Mouse (Mus musculus) urinary bladder, adult 18-20 months (tissue): Measurements from ENCODE around the gene Cdc42ep2.

Experiments used
- DNase-seq, 2 experiments: peaks; one replicate each; pipeline ENCODE4 v3.0.0; 2022; ENCODE audit warnings: low spot score in 2 of 2, mixed read lengths in 2 of 2

Cdc42ep2 gene

DNA sequence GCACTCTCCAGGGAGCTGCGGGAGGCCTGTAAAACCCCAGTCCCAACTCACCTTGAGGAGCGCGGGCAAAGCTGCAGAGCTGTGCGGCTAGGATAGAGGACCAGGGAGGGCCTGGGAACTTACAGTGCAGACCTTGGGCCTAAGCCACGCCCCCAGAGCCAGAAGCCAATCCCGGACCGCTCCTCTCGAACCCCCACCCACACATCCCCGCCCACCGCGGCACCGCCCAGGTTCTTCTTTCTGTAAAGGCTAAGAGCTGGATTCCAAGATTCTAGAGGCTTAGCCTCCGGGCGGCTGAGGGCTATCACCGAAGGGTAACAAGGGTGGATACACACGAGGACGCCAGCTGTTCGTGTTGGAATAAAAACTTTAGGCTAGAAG is at the start of gene Cdc42ep2:
Gene Cdc42ep2, minus strand, starts transcription at position 104 of the 381 bp plus-strand sequence.
- peak; percentile 93 to 95 for DNase-seq

DNA sequence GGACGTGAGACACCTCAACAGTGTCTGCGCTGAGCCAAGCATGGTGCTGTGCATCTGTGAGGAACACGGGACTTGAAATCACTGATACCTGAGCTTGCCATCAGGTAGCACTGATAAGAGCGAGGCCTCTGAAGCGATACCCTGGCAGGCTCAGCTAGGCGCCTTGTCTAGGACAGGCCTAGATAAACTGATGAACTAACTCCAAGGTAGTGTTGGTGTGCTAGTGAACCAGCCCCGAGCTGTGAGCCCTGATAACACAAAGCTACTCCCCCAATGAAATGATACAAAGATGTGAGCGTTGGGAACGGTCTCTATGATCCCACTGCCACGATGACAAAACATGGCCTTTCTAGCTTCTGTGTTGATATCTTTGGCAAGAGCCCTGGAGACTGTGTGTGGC is 43.0 kb upstream of the Cdc42ep2 start:
- DNase-seq, result no peak

DNA sequence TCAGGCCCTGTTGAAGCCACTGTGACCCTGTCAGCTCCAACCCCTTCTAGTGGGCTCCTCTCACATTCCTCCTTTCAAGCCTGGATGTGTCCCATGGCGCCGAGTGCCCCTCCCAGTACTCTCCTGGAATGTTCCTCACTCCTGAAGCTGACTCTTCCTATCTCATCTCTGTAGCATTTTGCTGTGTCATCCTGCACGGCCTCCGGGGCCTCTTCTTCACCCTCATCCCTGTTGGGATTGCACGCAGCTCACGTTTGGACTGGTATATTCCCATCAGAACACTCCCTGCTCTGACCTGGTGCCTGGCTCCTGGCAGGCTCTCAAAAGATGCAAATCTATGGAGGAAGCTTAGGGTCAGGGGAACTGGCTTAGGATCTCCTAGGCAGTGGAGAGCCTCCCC is 42.2 kb upstream of the Cdc42ep2 start:
- peak in 1 of 2 experiments; percentile 33 for DNase-seq

DNA sequence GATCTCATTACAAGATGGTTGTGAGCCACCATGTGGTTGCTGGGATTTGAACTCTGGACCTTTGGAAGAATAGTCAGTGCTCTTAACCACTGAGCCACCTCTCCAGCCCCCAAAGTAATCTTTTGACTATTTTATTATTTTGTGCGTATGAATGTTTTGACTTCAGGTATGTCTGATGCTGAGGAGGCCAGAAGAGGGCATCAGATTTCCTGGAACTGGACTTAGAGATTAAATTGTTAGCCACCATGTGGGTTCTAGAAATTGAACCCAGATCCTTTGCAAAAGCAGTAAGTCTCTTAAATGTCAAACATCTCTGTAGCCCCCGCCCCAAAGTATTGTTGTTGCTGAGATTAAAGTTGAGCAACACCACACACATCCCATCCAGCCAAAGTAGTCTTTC is 41.3 kb upstream of the Cdc42ep2 start:
- DNase-seq, result no peak

DNA sequence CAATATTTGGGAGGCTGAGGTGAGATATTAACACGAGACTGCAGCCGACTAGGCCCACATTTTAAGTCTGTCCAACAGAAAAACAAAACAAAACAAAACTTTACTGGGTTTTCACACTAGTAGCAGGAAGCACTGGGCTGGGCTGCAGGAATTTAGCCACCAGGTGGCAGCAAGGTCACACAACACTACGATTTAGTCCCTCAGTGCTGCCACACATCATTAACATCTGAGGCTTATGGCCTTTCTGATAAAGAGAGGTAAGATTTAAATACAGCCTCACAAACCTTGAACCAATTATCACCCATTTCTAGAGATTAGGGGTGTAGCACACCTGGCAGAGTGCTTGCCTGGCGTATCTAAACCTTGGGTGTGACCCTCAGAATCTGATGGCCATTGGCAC is 40.7 kb upstream of the Cdc42ep2 start:
- peak; percentile 50 to 65 for DNase-seq

DNA sequence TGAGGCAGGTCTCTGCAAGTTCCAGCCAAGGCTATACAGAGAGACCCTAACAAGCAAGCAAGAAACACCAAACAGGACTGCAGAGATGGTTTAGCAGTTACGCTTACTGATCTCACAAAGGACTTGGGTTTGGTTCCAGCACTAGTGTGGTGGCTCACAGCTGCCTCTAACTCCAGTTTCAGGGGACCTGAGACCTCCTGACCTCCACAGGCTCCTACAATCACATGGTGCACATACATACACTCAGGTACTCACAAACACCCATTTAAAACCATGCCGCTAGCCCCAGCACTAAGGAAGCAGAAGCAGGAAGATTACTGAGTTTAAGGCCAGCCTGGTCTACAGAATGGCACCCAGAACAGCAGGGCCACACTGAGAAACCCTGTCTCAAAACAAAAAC is 40.2 kb upstream of the Cdc42ep2 start:
- no peak for DNase-seq

DNA sequence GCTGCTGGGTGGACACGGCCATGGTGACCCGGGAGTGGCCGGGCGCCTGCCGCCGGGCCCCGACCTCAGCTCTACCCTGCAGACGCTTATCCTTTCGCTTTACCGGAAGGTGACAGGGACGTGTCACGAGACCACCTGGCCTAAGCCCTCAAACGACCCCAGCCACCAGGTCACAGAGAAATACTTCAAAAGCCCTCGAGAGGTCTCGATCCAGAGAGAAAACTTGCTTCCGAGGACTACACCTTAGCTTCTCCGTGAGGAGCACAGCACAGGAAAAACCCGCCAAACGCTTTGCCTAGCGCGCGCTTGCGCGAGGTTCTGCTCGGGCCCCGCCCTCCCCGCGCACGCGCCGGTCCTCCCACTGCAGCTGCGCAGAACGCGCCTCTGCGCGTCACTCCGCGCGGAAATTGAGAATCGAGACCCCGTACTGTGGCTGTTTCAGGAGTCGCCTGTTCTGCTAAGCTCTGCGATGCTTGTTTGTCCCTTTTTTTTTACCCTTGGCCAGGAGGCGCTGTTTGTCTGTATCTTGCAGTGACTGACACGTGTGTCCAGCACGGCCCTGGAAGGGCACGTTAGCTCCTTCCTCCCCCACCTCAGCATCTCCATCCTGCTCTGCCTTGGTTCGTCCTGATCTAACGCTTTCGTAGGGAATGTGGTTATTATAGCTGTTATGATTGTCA is 39.4 kb upstream of the Cdc42ep2 start, which contains the start of gene Pola2:
Gene Pola2, minus strand, starts transcription at position 320 of the 680 bp plus-strand sequence.
- peak; percentile 81 to 86 for DNase-seq

DNA sequence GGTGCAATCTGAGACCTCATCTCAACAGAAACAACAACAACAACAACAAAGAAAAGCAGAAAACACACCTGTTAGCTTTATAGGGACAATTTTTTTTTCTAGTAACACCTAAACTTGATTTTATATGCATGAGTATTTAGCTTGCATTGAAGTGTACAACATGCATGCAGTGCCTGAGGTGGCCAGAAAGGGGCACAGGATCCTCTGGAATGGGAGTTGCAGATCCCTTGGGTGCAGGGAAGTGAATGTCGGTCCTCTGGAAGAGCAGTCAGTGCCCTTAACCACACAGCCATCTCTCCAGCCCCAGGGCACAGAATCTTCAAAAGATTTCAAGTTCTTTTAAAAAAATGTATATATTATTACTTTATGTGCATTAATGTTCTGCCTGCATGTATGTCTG is 38.0 kb upstream of the Cdc42ep2 start:
- no peak for DNase-seq

DNA sequence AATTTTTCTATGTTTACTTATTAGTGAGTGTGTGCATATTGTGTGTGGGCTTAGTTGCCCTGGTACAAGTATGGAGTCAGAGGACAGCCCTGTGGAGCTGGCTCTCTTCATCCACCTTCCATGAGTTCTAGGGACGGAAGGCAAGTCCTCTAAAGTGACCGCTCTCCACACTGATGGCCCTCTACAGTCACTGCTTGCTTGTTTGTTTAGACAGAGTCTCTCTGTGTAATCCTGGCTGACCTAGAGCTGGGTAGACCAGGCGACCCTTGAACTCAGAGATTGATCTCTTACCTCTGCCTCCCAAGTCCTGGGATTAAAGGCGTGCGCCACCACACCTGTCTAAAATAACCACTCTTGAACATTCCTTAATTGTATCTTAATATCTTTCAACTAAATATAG is 32.8 kb upstream of the Cdc42ep2 start:
- DNase-seq, result no peak

DNA sequence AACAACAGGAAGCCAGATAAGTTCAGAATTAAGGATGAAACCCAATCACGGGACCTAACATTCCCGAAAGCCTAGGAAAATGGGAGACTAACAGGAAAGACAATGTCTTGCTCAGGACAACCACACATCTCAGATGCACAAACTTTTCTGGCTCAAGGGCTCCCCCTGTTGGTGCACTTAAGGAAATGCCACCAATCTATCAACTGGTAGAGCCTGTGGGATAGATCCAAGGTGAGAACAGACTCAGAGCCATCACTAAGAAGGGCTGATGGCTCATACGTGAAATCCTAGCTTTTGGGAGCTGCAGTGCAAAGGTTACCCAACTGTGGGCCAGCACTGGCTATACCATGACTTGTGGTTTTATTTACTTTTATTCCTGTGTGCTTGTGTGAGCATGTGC is 32.1 kb upstream of the Cdc42ep2 start:
- DNase-seq, result peak; percentile 76 to 82

DNA sequence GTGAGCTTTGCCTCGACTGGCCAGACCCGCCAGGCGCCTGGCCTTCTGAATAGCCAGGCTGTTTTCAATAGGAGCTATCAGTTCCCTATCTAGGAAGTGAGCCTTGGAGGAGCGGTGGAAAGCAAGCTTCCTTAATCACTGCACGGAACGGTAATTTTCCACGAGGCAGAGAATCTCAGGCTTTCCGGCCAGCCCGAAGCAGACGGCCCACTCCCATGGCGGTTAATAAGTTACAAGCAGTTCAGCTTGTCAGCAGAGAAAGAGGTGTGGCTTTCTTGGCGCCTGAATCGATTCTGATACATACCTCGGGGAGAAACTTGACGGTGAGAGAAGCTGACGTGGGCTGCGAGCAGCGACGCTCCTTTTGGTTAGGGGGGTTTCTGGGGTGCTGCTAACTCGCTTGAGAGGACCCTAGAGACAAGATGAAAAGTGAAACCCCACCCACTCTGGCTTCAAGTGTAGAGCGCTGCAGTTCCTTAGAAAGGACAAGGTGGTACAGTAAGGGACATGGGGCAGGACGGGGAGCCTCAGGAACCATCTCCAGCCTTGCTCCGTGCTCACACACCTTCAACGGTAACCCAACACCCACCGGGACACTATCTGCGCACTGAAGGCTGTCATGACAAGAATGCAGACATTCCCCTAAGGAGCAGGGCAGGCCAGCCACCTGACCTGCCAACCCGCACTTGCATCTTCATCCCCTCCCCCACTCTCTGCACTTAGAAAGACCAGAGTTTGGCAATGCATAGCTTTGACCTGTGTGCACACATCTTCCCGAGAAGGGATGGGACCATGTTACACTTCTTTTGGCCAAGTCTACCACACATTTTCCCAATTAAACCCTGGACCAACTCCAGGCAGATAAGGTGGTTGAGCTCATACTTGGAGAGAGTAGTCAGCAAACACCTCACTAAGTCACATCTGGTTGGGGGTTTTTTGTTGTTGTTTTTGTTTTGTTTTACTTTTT is 31.4 kb upstream of the Cdc42ep2 start:
- DNase-seq, result peak in 1 of 2 experiments; percentile 59

DNA sequence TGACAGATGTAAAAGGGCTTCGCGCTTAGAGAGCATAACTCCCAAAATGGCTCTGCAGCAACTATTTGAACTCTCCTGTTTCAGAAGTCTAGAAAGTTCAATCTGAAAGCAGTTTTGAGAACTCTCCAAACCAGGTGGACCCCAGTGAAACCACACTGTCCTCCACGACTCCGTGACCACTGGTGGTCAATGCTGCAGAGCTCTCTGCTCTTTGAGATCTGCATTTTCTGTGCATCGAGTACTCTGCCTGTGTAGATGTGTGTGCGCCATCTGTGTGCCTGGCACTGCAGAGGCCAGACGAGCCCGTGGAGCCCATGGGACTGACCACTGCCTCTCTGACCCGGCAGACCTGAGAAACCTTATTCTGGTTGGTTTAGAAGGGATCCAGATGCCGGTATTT is 30.3 kb upstream of the Cdc42ep2 start:
- no peak for DNase-seq

DNA sequence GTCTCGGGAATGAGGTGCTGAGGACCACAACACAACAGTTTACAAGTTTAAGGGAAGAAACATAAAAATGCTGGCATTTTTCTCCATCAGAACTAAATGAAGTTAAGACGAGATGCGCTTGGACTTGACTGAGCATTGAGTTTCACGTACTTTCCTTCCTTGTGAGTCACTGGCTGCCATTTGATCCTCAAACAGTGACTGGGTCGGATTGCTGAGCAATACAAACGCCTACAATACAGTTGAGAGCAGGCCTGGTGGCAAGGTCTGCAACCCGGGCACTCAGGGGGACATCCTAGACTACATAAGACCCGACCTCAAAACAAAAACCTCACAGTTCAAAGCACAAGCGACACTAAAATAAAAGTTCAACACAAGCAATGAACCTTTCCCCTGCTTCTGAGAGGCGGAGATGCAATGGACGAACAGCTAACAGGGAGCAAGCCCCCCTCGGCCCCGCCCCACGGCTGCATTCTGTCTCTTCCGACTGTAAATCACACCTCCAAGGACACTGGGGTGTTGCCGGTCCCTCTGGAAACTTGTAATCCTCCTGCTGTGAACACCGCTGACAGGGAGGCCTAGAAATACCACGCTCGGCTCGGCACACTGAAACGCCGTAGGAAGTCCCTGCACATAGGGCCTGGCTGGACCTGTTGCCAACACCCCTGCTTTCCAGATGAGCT is 29.6 kb upstream of the Cdc42ep2 start:
- DNase-seq, result no peak

DNA sequence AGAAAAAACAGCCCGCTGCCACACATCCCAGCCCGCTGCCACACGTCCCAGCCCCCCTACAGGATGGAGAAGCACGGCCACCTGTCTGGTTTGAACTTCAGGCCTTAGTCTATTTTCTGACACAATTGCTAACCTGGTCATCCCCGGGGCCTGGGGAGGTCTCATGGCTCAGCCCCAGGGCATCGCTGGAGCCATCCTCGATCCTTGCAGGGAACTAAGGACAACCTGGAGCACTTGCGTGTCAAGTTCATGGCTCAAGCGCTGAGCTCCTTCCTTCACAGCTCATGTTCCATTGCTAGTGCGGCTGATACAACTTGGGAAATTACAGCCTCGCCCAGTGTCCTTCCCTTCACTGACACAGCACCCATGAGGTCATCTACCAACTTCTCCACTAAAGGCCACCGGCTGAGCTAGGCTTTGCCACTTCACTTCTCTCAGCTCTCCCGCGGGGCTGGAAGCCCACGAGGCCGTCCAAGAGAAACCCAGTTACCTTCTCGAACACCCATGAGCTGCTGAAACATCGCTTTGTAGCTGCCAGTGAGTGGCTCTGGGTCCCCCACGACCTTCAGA is 28.7 kb upstream of the Cdc42ep2 start:
- DNase-seq, result no peak

DNA sequence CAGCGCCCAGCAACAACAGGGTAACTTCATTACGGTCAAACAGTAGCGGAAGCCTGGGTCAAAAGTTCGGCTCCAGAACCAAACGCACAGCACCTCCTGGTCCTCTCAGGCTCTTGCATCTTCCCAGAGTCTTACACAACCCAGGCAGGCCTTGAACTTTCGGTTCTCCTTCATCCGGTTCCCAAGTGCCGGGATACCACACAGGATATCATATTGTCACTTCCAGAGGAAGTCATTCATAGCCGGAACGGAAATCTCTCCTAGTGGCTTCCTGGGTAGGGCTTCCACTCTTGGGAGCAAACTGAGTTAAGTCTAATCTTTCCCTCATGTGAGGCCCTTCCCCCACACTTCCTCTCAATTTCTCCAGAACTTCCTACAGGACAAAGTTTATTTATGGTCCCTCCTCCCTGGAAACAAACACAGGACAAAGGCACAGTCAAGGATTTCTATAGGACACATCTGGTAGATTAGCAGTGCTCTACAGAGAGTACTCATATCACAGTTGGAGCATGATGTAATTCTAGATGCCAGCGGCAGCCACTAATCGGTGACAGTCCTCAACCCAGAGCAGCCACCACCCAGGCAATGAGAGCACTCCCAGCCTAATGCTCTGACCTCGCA is 27.6 kb upstream of the Cdc42ep2 start:
- no peak for DNase-seq

DNA sequence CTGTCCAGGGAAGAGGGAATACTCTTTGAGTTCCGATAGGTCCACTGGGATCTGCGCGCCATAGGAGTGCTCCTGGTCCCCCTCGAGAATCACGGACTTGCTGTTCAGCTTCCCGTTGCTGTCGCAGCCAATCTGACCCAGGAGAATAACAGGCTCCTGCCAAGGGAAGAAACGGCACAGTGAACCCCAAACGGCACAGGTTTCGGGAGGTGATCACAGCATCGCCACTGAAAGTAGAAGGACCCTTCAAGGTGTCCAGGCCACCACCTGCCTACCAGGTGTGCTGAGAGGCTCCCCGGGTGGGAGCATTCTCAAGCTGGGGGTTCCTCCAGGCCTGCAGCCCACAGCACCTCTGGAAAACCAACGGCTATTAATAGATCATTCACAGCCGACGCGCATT is 27.0 kb upstream of the Cdc42ep2 start:
- no peak for DNase-seq

DNA sequence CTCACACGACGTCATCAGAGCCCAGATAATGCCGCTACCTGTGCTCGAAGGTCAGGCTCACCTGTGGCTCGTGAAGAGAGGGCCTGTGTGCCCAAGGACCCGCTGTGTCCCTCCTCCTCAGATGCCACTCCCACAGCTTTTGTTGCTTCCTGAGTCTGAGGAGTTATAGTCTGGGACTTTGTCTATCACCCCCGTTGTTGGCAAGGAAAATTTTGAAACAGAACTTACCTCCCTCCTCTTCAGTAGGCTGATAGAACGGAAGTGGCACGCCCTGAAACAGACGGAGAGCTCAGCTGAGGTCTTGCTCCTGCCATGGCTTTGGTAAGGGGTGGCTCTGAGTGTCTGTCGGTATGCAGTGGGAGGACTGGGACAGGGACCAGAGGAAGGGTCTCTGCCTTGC is 25.6 kb upstream of the Cdc42ep2 start:
- no peak for DNase-seq

DNA sequence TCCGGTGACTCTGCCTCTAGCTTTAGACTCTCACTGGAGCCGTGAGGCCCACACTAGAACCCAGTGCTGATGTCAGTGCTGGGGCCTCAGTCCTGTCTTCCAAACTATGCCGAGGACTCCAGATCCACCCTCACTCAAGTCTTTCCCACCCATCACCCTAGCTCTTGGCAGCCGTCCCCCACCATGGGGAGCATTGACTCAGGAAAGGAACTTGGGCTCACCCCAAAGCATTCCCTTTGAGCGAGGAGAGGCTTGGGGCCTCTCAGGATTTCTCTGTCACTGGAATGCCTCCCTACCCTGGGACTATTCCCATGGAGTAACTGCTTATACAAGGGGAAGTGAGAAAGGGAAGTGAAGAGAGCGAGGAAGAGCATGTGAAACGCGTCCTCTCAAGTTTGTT is 21.3 kb upstream of the Cdc42ep2 start:
- peak in 1 of 2 experiments; percentile 54 for DNase-seq

DNA sequence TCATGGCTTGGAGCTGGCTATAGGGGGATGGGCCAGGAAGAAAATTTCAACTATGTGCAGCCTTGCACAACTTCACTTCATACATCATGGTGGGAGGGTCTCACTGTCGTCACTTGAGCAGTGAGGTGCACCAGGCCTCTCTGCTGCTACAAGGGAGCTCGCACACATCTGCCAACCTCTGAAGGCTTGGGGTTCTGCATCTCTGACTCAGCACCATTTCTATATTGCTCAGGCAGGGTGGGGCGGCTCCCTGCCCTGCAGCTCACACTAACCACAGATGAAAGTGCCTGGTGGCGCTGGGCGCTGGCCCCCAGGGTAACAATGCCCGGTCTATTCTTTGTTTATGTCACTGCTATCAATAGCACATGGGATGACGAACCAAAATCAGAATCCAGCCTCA is 20.4 kb upstream of the Cdc42ep2 start:
- no peak for DNase-seq

DNA sequence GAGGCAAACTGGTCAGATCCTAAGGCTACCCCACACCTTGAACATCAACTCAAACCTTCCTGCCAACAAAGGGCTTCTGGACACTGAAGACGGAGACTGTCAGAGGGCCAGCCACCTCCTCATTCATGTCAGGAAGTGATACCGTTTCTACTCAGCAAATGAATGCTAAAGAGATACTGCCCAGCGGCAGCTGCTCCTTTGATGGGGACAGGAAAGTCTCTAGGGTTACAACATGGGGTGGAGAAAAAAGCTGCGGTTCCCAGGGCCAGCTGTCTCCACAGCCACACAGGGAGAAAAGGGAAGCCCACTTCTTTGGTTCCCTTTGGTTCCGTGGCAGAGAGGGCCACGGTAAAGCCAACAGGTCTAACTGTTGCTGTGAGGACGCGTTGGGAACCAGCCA is 19.5 kb upstream of the Cdc42ep2 start:
- no peak for DNase-seq

DNA sequence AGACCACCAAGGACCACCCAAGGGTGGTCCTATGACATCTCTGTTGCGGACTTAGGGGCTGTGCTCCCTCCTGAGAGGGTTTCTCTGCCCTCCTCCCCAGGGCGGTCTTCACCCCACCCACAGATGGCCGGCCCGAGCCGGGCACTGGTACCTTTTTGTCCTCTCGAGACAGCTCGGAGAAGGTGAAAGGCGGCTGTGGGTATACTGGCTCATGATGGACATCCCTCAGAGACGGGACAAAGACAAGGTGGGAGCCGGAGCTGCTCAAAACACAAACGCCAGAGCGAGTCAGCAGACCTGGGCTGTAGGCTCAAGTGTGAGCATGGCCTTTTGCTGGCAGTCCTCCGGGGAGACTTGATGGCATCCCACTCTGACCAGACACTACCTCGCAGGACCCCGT is 18.8 kb upstream of the Cdc42ep2 start:
- DNase-seq, result no peak

DNA sequence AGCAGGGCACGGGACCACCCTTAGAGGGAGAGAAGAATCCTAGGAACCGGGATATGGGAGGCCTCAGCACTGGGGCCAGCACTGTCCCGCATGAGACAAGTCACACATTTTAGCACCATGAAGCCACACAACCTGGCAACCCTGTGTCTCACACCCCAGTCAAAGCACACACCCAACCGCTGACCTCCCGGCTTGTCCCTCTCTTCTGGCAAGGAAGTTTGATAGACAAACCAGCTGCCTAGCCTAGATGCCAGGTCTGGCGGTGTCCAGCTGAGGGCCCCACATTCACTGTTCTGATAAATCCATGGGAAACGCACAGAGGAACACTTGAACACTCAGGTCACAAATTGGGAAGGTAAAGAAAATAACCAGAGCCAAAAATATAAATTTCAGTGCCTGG is 18.0 kb upstream of the Cdc42ep2 start:
- DNase-seq, result no peak
